Mouse (Mus musculus): ENCODE measurements around the gene Filip1.

DNA sequence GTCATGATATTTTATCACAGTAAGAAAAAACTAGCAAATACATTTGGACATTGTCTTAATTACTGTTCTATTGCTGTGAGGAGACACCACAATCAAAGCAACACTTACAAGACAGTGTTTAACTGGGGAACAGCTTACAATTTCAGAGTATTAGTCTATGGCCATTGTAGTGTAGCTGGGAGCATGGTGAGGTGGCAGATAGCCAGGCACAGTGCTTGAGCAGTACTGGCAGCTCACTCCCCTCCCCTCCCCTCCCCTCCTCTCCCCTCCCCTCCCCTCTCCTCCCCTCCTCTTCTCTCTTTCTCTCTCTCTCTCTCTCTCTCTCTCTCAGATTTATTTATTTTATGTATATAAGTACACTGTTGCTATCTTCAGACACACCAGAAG lies 25.3 kb upstream of the Filip1 start:
- TF ChIP-seq GATA1 (IDR thresholded peaks at IDR 0.05; ENCODE audit: borderline replicate concordance, low read length) (no peak), FLI1 (IDR thresholded peaks at IDR 0.05; ENCODE audit: low read length) (no peak)
